Mouse (Mus musculus) heart, adult 11 months (tissue): ENCODE measurements around the gene Msh6.
"Not testable (repeated sequence)": the region's sequence is repeated elsewhere in the genome, so short reads cannot be mapped to it uniquely, and the experiment has no call there.

ENCODE experiments used
- DNase-seq: peaks from one replicate; pipeline ENCODE4 v3.0.0; 2022

Msh6 gene

DNA sequence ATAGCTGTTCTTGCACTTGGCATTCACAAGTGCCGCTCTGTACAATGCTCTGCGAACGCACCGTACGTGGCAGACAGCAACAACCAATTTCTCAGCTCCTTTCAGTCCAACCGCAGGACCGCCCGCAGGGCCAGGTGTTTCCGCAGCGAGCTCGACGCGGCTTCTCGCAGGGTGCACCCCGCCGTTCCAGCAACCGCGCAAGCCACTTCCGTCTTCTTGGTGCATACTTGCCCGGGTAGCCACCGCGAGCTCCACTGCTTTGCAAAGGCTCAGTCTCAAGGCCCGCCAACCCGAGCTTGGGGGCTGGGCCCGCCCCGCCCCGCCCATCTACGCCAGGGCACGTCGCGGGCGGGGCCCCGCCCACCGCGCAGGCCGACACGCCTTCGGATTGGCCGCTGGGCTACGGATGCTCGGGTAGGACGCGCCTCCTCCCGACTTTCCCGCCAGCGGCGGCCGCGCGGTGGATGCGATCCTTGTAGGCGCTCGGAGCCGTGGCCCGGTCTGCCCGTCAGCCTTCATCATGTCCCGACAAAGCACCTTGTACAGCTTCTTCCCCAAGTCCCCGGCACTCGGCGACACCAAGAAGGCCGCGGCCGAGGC is at the start of gene Msh6:
Gene Msh6 (plus strand): TSS at position 434 of the 600 bp plus-strand sequence.
- DNase-seq, result peak; percentile 99

DNA sequence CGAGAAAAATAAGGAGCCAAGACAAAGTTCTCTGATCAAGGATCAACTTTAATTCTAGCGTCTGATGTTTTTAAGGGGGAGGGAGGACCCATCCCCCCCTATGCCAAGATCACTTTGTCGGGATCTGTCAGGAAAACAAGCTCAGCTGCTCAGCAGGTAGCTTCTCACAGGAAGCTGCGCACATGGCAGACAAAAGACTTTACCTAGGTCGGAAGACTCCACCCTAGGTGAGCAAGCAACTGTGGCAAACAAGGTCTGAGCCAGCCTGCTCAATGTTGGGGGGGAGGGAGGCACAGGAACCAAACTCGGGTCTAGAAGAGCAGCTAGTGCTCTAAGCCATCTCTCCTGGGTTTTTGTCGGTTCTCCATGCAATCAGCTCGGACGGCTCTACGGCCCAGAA is 40.5 kb upstream of the Msh6 start:
- peak; percentile 72 for DNase-seq

GRCm38 (mm10) chr17:87934736-87935135 is 40.1 kb upstream of the Msh6 start:
- peak; percentile 50 for DNase-seq

DNA sequence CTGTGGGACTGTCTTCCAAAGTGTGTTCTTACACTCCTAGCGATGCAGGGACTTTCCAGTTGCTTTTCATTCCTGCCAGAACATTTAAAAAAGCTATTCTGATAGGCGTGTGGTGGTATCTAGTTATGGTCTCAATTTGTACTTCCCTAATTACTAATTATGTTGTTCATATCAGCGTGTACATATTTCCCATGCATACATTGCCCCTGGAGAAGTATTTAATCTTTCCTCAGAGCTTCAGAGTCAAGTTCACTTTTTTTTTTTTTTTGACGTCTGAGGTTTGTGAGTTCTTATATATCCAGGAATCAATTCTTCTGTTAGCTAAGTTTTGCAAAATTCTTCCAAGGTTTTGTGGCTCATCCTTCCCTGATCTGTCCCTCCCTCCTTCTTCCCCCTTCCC is 38.7 kb upstream of the Msh6 start:
- no peak for DNase-seq

DNA sequence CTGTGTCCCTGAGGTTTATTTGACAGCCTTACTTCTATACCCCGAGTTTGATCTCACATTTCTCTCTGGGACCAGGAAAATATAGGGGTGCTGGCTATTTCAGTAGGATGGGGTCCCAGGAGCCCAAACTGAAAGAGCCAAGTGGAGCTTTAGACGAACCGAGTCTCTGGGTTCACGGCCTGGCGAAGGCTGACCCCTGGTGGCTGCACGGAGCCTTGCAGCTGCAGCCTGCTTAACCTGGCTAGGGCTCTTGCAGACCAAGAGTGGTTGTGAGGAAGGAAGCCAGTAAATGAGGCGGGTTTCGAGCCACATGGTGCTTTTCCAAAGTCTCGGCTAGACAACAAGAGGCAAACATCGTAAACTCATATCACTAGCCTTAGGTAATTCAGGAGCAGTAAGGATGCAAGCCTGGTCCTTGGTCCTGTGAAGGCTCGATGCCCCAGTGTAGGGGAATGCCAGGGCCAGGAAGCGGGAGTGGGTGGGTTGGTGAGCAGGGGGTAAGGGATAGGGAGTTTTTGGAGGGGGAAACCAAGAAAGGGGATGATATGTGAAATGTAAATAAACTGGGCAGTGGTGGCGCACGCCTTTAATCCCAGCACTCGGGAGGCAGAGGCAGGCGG is 25.8 kb upstream of the Msh6 start:
- peak; percentile 92 for DNase-seq

- not testable (repeated sequence) for DNase-seq
Measured at GRCm38 (mm10) chr17:87954618-87955124, 20.2 kb upstream of the Msh6 start.

- no peak for DNase-seq
Measured at GRCm38 (mm10) chr17:87957096-87957840, 17.6 kb upstream of the Msh6 start.

DNA sequence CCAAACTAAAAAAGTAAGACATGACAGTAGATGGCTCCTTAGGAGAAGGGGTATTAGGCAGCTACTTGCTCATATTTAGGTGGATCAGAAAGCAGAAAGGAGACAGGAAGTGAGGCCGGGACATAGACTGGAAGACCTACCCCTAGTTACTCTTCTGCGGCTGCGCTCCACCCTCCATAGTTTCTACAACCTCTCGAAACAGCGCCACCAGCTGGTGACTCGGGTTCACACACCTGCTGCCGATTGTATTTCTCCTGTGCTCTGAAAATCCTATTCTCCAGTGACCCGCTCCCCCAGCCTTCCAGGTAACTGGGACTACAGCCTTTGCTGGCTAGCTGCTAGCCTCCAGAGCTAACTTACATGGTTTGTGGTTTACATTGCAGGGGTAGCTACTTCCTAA is 16.6 kb upstream of the Msh6 start:
- DNase-seq, result no peak

- not testable (repeated sequence) for DNase-seq
Measured at GRCm38 (mm10) chr17:87959406-87959805, 15.5 kb upstream of the Msh6 start.

- not testable (repeated sequence) for DNase-seq
Measured at GRCm38 (mm10) chr17:87959931-87960330, 14.9 kb upstream of the Msh6 start.

DNA sequence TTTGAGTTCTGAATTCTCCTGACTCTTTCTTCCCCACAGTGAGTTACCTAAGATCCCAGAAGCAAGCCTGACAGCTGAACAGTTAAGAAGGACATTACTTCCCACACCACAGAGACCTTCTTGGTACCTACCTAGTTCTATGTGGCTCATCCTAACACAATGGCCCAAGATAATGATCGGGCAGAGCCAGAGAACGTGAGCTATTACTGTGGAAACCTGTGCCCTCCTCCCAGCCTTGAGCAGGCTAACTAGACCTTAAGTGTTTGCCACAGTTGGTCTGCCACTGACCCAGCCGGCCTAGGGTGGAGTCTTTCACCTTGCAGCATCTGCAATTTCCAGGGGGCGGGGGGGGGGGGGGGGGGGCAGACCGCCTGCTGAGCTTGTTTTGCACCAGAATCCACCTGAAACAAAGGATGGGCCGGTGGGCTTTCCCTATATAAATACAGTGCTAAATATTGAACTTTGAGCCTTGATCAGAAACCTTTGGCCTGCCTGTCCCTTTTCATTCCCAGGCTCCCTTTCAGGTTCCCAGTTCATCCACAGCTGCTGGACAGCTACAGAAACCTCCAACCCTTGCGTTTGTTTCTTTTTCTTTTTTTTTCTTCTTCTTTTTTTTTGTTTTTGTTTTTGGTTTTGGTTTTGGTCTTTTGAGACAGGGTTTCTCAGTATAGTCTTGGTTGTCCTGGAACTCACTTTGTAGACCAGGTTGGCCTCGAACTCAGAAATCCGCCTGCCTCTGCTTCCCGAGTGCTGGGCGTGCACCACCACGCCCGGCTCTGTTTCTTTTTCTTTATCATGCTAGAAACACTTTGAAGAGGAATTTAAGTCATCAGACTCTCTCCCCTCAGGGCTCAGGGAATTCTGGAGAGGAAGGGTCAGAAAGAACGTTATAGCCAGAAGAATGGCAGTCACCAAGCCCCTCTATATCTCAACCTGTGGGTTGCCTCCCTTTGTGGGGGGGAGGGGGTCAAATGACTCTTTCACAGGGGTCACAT is 11.5 kb upstream of the Msh6 start:
- no peak for DNase-seq

GRCm38 (mm10) chr17:87968483-87968926 is 6.4 kb upstream of the Msh6 start:
- not testable (repeated sequence) for DNase-seq

GRCm38 (mm10) chr17:87971696-87972591 is 2.9 kb upstream of the Msh6 start:
- peak; percentile 96 for DNase-seq

DNA sequence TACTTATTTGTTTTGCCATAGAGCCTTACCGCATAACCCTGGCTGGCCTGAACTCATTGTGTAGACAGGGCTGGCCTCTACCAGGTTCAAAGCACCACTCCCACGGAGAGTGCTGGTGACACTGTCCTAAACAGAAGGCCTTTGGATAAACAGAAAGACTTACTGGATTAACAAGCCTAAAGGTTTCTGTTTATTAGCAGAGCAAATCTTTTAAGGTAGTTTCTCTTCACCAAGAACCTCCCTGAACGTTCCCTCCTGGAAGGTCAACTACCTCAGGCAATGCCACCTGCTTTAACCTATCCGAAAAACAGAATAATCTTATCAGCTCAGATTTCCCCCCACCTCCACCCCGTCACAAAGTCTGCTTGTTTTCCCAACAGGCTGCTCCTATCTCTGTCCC is 2.0 kb upstream of the Msh6 start:
- DNase-seq, result peak; percentile 80

- DNase-seq, result peak; percentile 83
Measured at GRCm38 (mm10) chr17:87973261-87974167, 1.3 kb upstream of the Msh6 start.

DNA sequence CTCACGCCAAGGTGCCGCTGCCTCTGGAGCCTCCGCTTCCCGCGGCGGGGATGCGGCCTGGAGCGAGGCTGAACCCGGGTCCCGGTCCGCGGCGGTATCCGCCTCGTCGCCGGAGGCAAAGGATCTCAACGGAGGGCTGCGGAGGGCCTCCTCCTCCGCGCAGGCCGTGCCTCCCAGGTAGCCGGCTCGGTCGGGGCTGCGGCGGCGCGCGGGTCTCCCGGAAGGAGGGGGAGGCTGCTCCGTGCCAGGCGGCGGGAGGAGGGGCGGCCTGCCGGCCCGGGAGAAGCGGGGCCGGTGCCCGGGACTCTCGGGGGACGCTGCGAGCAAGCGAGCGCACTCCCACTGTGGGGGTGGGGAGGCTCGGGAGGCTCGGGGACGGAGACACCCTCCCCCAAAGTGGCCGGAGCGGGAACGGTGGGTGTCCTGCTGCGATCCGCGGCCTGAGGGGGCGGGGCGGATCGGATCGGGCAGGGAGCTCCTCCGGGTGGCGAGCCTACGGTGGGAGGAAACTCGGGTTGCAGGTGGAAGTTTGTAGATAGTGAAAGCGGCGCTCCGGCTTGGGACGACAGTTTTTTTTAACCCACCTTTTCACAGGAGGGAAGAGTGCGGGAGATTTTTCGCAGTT is 479 bp downstream of the Msh6 start:
- no peak for DNase-seq

GRCm38 (mm10) chr17:87976154-87976806 is 1.4 kb downstream of the Msh6 start:
- DNase-seq, result peak; percentile 58

GRCm38 (mm10) chr17:87976927-87977326 is 2.1 kb downstream of the Msh6 start:
- peak; percentile 55 for DNase-seq

DNA sequence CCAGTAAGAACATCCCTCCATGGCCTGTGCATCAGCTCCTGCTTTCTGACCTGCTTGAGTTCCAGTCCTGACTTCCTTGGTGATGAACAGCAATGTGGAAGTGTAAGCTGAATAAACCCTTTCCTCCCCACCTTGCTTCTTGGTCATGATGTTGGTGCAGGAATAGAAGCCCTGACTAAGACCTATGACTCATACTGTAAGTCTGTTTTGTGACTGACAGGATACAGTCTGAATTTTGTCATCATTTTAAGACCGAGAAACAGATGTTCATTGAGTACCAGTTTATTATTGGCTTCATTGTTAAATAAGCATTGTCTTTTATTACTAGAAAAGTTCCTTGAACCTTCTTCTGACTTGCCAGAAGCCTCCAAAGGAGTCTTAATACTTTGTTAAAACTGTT is 4.8 kb downstream of the Msh6 start:
- not testable (repeated sequence) for DNase-seq
